Mouse (Mus musculus) myocyte (in vitro differentiated cells): ENCODE results near the gene Sema3b.

ENCODE experiments used
- MAX ChIP-seq: IDR thresholded peaks from one replicate; pipeline ENCODE4 v1.6.1; 2011; ENCODE audit warnings: low read depth, mild to moderate bottlenecking, control low read depth
- MYOG ChIP-seq, 3 experiments: IDR thresholded peaks; one replicate each; pipeline ENCODE4 v1.6.1; 2011; ENCODE audit warnings: control low read depth in 2 of 3, low read depth in 2 of 3, mild to moderate bottlenecking in 2 of 3; ENCODE audit not compliant: insufficient read length in 2 of 3, control insufficient read depth in 1 of 3, insufficient read depth in 1 of 3
- POLR2A ChIP-seq: IDR thresholded peaks from one replicate; pipeline ENCODE4 v1.6.1; 2011; ENCODE audit warnings: low read depth, mild to moderate bottlenecking, control low read depth, moderate library complexity; ENCODE audit not compliant: insufficient read length
- POLR2AphosphoS2 ChIP-seq: IDR thresholded peaks from one replicate; pipeline ENCODE4 v1.6.1; 2011; ENCODE audit warnings: low read depth, control low read depth; ENCODE audit not compliant: insufficient read length
- REST ChIP-seq: IDR thresholded peaks from one replicate; pipeline ENCODE4 v1.6.1; 2011; ENCODE audit warnings: mild to moderate bottlenecking, control low read depth, moderate library complexity; ENCODE audit not compliant: insufficient read depth, insufficient read length
- USF1 ChIP-seq: IDR thresholded peaks from one replicate; pipeline ENCODE4 v1.6.1; 2011; ENCODE audit warnings: low read depth, mild to moderate bottlenecking, control low read depth, moderate library complexity

DNA sequence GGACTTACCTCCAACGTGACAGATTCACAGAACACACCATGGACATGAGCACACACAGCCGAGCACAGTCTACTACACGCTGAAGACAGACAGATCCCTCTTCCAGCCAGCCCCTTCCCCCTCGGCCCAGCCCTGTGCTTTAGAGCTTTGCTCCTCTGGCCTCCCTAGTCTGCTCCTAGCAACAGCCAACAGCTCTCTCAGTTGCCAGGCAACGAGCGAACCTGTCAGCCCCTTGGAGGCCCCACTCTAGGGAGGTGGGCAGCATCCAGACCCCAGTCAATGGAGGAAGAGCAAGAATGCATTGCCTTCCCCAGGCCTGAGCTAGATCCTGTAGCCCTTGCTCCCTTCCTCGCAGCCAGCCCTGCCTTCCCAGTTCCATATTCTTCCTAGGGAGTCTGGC lies 28.0 kb upstream of the Sema3b start:
- TF ChIP-seq REST (no peak), POLR2AphosphoS2 (no peak), MAX (no peak), MYOG (IDR thresholded peaks at IDR 0.05; ENCODE audit: control insufficient read depth in 1 of 3, insufficient read depth in 1 of 3, insufficient read length in 2 of 3, low read depth in 2 of 3) (no peak), POLR2A (no peak), USF1 (no peak)
